Mouse (Mus musculus): Measurements from ENCODE around the gene Dis3l2. TPM values are rescaled to one million over a fixed set of nuclear protein-coding genes. Genes with fewer than 3 reads are reported as not detected.

Gene Dis3l2
- total and polyA plus RNA-seq, 3 experiments: 11.6 to 44.3 (median 31.5) TPM

DNA sequence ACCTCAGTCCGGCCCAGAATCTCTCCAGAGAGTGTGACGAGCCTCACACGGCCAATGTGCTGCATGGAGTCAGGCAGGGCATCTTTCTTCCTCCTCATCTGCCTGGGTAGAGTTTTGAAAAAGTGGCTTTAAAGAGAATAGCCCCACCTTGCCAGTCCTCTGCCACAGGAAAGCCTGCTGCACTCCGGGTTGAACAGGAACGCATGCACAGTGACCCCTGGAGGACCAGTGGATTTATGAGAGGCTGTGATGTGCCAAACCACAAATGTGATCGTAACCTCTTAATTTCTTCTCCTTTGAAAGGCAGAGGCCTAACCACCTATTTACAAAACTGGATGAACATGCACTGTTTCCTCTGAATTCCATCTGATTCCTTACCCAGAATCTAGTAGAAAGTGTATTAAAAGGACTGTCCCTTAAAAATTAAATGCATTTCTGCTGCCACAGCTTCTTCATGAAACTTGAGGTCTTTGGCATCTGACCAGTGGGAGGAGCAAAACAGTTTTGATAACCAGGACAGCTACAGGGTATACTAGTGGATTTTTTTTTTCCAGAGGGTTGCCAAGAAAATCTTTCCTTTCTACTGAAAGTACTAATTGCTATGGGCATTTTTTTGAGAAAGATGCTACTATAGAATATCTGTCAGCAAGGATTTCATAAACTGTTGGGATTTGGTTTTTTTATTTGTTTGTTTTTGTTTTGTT lies 264.8 kb downstream of the Dis3l2 start:
- Histone ChIP-seq H3K36me3 (replicated peaks) (peaks cover 22% of the 10 kb centered on the region), H3K4me1 (ENCODE audit: insufficient read depth, low read depth, low read length) (no peaks in the 10 kb centered on the region), H3K4me3 (ENCODE audit: low read depth, low read length) (no peak overlapping the region), H3K9me3 (replicated peaks) (no peaks in the 10 kb centered on the region), H3K27me3 (ENCODE audit: insufficient read depth, low read length) (no peaks in the 10 kb centered on the region)
- ATAC-seq (ENCODE audit: extremely low read depth, insufficient number of reproducible peaks, low FRiP score, poor library complexity, severe bottlenecking) (no peak), DNase-seq (ENCODE audit: low spot score) (no peak)
- no peak for TF ChIP-seq GATA1 (IDR thresholded peaks at IDR 0.05; ENCODE audit: borderline replicate concordance, low read length)
- no peak for TF ChIP-seq TAL1 (conservative IDR thresholded peaks at IDR 0.05; ENCODE audit: low read depth, low read length)
- TF ChIP-seq POLR2AphosphoS5 (IDR thresholded peaks at IDR 0.05; ENCODE audit: insufficient replicate concordance, low read depth, low read length): no peak
- no peak for TF ChIP-seq CTCF (IDR thresholded peaks at IDR 0.05; ENCODE audit: low read depth, low read length)
- no peak for TF ChIP-seq GATA2 (IDR thresholded peaks at IDR 0.05; ENCODE audit: borderline replicate concordance, low read depth, low read length)

DNA sequence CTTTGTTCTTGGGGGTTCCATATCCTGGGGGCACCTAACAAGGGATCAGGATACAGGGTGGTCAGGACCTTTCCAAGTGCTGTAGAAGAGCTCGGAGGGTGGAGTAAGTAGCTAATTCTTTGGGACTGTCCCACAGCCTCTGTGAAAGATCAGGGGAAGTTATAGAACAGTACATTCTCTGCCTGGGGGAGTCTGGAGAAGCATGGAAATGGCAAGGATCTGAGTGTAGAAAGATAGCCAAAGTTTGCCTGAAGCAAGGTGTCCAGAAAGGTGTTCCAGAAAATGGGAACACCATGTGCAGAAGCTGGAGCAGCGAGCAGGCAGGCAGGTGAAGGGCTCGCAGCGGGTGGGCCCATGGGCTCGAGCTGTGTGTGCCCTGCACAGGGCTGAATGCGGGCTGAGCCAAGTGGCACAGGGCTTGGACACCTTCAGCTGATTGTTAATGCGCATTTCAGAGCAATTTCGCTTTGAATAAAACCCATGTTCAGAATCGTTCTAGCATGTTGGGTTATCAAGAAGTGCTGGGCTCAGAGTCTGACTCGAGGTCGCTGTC lies 265.6 kb downstream of the Dis3l2 start:
- no peak overlapping the region for H3K4me3 ChIP-seq (ENCODE audit: low read depth, low read length)
- H3K27me3 ChIP-seq (ENCODE audit: insufficient read depth, low read length): no peaks in the 10 kb centered on the region
- H3K36me3 ChIP-seq (replicated peaks): peaks cover 23% of the 10 kb centered on the region
- DNase-seq (ENCODE audit: low spot score): no peak
- no peak for ATAC-seq (ENCODE audit: extremely low read depth, insufficient number of reproducible peaks, low FRiP score, poor library complexity, severe bottlenecking)
- no peak for TF ChIP-seq GATA2 (IDR thresholded peaks at IDR 0.05; ENCODE audit: borderline replicate concordance, low read depth, low read length)
- TF ChIP-seq GATA1 (IDR thresholded peaks at IDR 0.05; ENCODE audit: borderline replicate concordance, low read length): no peak
- no peaks in the 10 kb centered on the region for H3K9me3 ChIP-seq (replicated peaks)
- H3K4me1 ChIP-seq (ENCODE audit: insufficient read depth, low read depth, low read length): no peaks in the 10 kb centered on the region

- Histone ChIP-seq H3K27me3 (ENCODE audit: insufficient read depth, low read length) (no peaks in the 10 kb centered on the region), H3K4me3 (ENCODE audit: low read depth, low read length) (no peak overlapping the region), H3K4me1 (ENCODE audit: insufficient read depth, low read depth, low read length) (no peaks in the 10 kb centered on the region), H3K36me3 (replicated peaks) (peaks cover 31% of the 10 kb centered on the region), H3K9me3 (replicated peaks) (no peaks in the 10 kb centered on the region)
- TF ChIP-seq POLR2AphosphoS5 (IDR thresholded peaks at IDR 0.05; ENCODE audit: insufficient replicate concordance, low read depth, low read length): no peak
- no peak for TF ChIP-seq CTCF (IDR thresholded peaks at IDR 0.05; ENCODE audit: low read depth, low read length)
- TF ChIP-seq TAL1 (conservative IDR thresholded peaks at IDR 0.05; ENCODE audit: low read depth, low read length): no peak
- TF ChIP-seq GATA1 (IDR thresholded peaks at IDR 0.05; ENCODE audit: borderline replicate concordance, low read length): no peak
- TF ChIP-seq GATA2 (IDR thresholded peaks at IDR 0.05; ENCODE audit: borderline replicate concordance, low read depth, low read length): no peak
- ATAC-seq (ENCODE audit: extremely low read depth, insufficient number of reproducible peaks, low FRiP score, poor library complexity, severe bottlenecking) (no peak), DNase-seq (ENCODE audit: low spot score) (no peak)
Observed at GRCm38 (mm10) chr1:86972693-86973092, 269.1 kb downstream of the Dis3l2 start.

- no peaks in the 10 kb centered on the region for H3K27me3 ChIP-seq (ENCODE audit: insufficient read depth, low read length)
- no peaks in the 10 kb centered on the region for H3K9me3 ChIP-seq (replicated peaks)
- peaks cover 35% of the 10 kb centered on the region for H3K36me3 ChIP-seq (replicated peaks)
- ATAC-seq (ENCODE audit: extremely low read depth, insufficient number of reproducible peaks, low FRiP score, poor library complexity, severe bottlenecking) (no peak), DNase-seq (ENCODE audit: low spot score) (no peak)
- no peaks in the 10 kb centered on the region for H3K4me1 ChIP-seq (ENCODE audit: insufficient read depth, low read depth, low read length)
- H3K4me3 ChIP-seq (ENCODE audit: low read depth, low read length): no peak overlapping the region
- no peak for TF ChIP-seq GATA2 (IDR thresholded peaks at IDR 0.05; ENCODE audit: borderline replicate concordance, low read depth, low read length)
- TF ChIP-seq POLR2AphosphoS5 (IDR thresholded peaks at IDR 0.05; ENCODE audit: insufficient replicate concordance, low read depth, low read length): no peak
- no peak for TF ChIP-seq GATA1 (IDR thresholded peaks at IDR 0.05; ENCODE audit: borderline replicate concordance, low read length)
- TF ChIP-seq TAL1 (conservative IDR thresholded peaks at IDR 0.05; ENCODE audit: low read depth, low read length): no peak
- no peak for TF ChIP-seq CTCF (IDR thresholded peaks at IDR 0.05; ENCODE audit: low read depth, low read length)
Observed at GRCm38 (mm10) chr1:86977018-86977417, 273.4 kb downstream of the Dis3l2 start.

GRCm38 (mm10) chr1:86986372-86986771 lies 282.8 kb downstream of the Dis3l2 start:
- Histone ChIP-seq H3K27me3 (ENCODE audit: insufficient read depth, low read length) (no peaks in the 10 kb centered on the region), H3K36me3 (replicated peaks) (peaks cover 22% of the 10 kb centered on the region), H3K9me3 (replicated peaks) (no peaks in the 10 kb centered on the region), H3K4me1 (ENCODE audit: insufficient read depth, low read depth, low read length) (no peaks in the 10 kb centered on the region), H3K4me3 (ENCODE audit: low read depth, low read length) (no peak overlapping the region)
- DNase-seq (ENCODE audit: low spot score) (no peak), ATAC-seq (ENCODE audit: extremely low read depth, insufficient number of reproducible peaks, low FRiP score, poor library complexity, severe bottlenecking) (no peak)
- TF ChIP-seq GATA1 (IDR thresholded peaks at IDR 0.05; ENCODE audit: borderline replicate concordance, low read length) (no peak), GATA2 (IDR thresholded peaks at IDR 0.05; ENCODE audit: borderline replicate concordance, low read depth, low read length) (no peak), POLR2AphosphoS5 (IDR thresholded peaks at IDR 0.05; ENCODE audit: insufficient replicate concordance, low read depth, low read length) (no peak), CTCF (IDR thresholded peaks at IDR 0.05; ENCODE audit: low read depth, low read length) (no peak), TAL1 (conservative IDR thresholded peaks at IDR 0.05; ENCODE audit: low read depth, low read length) (no peak)

- no peak for TF ChIP-seq CTCF (IDR thresholded peaks at IDR 0.05; ENCODE audit: low read depth, low read length)
- no peak for TF ChIP-seq TAL1 (conservative IDR thresholded peaks at IDR 0.05; ENCODE audit: low read depth, low read length)
- TF ChIP-seq POLR2AphosphoS5 (IDR thresholded peaks at IDR 0.05; ENCODE audit: insufficient replicate concordance, low read depth, low read length): no peak
- TF ChIP-seq GATA2 (IDR thresholded peaks at IDR 0.05; ENCODE audit: borderline replicate concordance, low read depth, low read length): no peak
- TF ChIP-seq GATA1 (IDR thresholded peaks at IDR 0.05; ENCODE audit: borderline replicate concordance, low read length): no peak
- no peak overlapping the region for H3K4me3 ChIP-seq (ENCODE audit: low read depth, low read length)
- no peak for DNase-seq (ENCODE audit: low spot score)
- H3K36me3 ChIP-seq (replicated peaks): peaks cover 35% of the 10 kb centered on the region
- H3K4me1 ChIP-seq (ENCODE audit: insufficient read depth, low read depth, low read length): no peaks in the 10 kb centered on the region
- ATAC-seq (ENCODE audit: extremely low read depth, insufficient number of reproducible peaks, low FRiP score, poor library complexity, severe bottlenecking): no peak
- no peaks in the 10 kb centered on the region for H3K27me3 ChIP-seq (ENCODE audit: insufficient read depth, low read length)
- H3K9me3 ChIP-seq (replicated peaks): no peaks in the 10 kb centered on the region
Observed at GRCm38 (mm10) chr1:86992849-86993248, 289.2 kb downstream of the Dis3l2 start.

All from G1E (cell line).